Mouse (Mus musculus): ENCODE measurements around the gene Slc6a19. TPM values are rescaled to one million over a fixed set of nuclear protein-coding genes. Genes with fewer than 3 reads are reported as not detected.
"Not testable (repeated sequence)": the region's sequence is repeated elsewhere in the genome, so short reads cannot be mapped to it uniquely, and the experiment has no call there.

Slc6a19 gene
- 0.44 and 0.87 TPM in 2 replicates for polyA plus RNA-seq (2015; fragmentation: Nextera tagmentation; extraction: Ambion mirVana)

DNA sequence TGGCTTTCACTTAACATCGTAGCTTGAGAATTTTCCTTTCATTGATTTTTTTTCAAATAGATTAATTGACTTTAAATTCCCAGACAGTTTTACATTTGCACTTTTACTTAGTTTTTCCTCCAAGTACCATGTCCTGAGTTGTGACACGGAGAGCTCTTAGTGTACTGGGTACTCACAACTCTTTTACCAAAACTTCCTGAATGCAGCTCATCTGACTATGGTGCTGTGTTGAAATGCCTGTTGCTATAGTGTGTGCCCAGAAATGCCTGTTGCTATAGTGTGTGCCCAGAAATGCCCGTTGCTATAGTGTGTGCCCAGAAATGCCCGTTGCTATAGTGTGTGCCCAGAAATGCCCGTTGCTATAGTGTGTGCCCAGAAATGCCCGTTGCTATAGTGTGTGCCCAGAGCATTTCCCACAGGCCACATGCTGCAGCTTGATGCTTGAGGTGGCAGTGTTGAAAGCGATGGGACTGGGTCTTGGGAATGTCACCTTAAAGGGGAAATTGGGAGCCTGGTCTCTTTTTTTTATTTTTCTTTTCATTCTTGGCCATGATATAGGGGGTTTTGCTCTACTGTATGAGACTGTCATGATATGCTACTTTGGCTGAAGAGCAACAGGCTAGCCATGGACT is at the start of gene Slc6a19:
Gene Slc6a19 (minus strand): TSS at position 172 of the 632 bp plus-strand sequence.
- Histone ChIP-seq H3K9ac (no peak within 1 kb of the TSS), H3K9me3 (replicated peaks) (no peaks in the 10 kb centered on the region), H3K4me3 (replicated peaks) (no peak within 1 kb of the TSS), H3K4me2 (no peak within 1 kb of the TSS), H3K27me3 (no peaks in the 10 kb centered on the region), H3K4me1 (replicated peaks) (no peaks in the 10 kb centered on the region), H3K27ac (no peak within 1 kb of the TSS), H3K36me3 (no peaks in the 10 kb centered on the region)
- DNase-seq: no peak
- ATAC-seq (ENCODE audit: low read depth): no peak
- 61% methylated on average over 7 of the region's 7 CpGs for WGBS (ENCODE audit: insufficient replicate concordance)

DNA sequence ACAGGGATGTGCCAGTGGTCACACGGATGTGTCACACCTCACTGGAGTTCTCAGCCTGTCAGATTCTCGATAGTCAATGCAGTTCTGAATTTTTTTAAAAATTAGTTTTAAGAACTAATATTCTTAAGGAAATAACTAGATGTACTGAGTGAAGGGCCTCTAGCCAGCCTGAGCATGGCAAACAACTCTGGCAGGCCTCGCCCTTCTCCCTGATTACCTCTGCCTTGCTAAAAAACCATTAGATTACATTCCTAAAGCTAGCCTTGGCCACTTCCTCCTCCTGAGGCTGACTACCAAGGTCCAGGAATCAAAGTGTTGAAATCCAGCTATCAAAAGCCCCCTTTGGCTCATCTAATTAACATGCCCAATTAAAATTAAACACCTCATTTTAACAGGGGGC is 46.6 kb upstream of the Slc6a19 start:
- DNase-seq (no peak), ATAC-seq (ENCODE audit: low read depth) (no peak)
- Histone ChIP-seq H3K9ac (no peak overlapping the region), H3K4me1 (replicated peaks) (no peaks in the 10 kb centered on the region; the same call in 1 of the 2 replicates), H3K4me2 (no peak overlapping the region), H3K27ac (no peak overlapping the region), H3K9me3 (replicated peaks) (no peaks in the 10 kb centered on the region), H3K36me3 (no peaks in the 10 kb centered on the region), H3K27me3 (peaks cover 12% of the 10 kb centered on the region; the same call in 1 of the 2 replicates), H3K4me3 (replicated peaks) (no peak overlapping the region)
- WGBS (ENCODE audit: insufficient replicate concordance): 59% methylated on average over 3 of the region's 3 CpGs

DNA sequence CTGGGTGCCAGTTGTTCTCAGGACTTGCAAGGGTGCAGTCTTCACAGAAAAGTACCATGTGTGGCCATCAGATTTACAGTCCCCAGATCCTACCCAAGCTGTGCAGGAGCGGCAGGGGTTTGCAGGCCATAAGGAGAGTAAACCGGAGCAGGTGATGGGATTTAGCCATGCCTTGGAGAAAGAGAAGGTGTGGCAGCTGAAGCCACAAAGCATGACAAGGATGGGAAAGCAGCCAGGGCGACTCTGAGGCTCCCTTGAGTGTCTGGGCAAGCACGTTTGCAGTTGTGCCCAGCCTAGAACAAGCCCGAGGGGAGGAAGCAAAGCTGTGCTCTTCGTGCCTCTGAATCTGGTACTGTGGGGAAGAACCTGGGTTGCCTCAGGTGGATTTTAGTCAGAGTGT is 45.8 kb upstream of the Slc6a19 start:
- H3K4me2 ChIP-seq: no peak overlapping the region
- no peak overlapping the region for H3K9ac ChIP-seq
- no peaks in the 10 kb centered on the region for H3K36me3 ChIP-seq
- H3K27me3 ChIP-seq: peaks cover 12% of the 10 kb centered on the region; the same call in 1 of the 2 replicates
- no peak overlapping the region for H3K4me3 ChIP-seq (replicated peaks)
- 56% methylated on average over 6 of the region's 6 CpGs for WGBS (ENCODE audit: insufficient replicate concordance)
- no peak overlapping the region for H3K27ac ChIP-seq
- ATAC-seq (ENCODE audit: low read depth) (no peak), DNase-seq (no peak)
- no peaks in the 10 kb centered on the region for H3K9me3 ChIP-seq (replicated peaks)
- no peaks in the 10 kb centered on the region for H3K4me1 ChIP-seq (replicated peaks)

DNA sequence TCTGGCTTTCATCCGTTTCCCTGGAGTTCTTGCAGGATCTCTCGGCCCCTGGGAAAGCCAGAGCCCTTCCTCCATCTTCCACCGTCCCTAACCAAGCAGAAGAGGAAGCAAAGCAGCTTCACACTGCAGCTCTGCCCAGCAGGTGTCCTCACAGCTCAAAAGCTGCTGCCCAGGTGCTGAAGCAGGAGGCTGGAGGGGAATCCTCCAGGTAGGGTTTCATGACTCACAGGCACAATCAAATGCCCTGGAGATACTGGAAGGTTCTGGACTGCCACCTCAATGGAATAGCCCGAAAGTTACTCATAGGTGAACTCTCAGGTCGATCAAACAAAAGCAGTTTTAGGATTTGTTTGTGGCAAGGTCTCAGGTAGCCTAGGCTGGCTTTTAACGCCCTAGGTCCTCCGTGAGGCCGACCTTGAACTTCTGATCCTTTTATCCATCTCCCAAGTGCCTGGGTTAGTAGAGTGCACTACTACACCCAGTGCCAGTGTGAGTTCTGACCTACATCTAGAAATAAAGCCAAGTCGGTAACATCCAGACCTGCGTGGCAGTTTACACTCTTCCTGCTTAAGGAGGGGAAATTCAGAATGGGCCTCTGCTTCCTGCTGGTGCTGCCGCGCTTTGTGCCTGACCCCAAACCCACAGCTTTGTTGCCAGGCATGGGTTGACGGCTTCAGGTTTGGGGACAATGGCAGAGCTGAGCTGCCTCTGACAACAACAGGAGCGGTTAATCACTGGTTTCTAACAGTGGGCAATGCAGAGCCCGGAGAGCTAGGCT is 44.2 kb upstream of the Slc6a19 start:
- 20% methylated on average over 15 of the region's 15 CpGs for WGBS (ENCODE audit: insufficient replicate concordance)
- no peaks in the 10 kb centered on the region for H3K4me1 ChIP-seq (replicated peaks)
- H3K9me3 ChIP-seq (replicated peaks): no peaks in the 10 kb centered on the region
- no peaks in the 10 kb centered on the region for H3K36me3 ChIP-seq
- no peak overlapping the region for H3K9ac ChIP-seq
- H3K4me3 ChIP-seq (replicated peaks): no peak overlapping the region
- ATAC-seq (ENCODE audit: low read depth): no peak
- no peak for DNase-seq
- no peak overlapping the region for H3K4me2 ChIP-seq
- peaks cover 12% of the 10 kb centered on the region; the same call in 1 of the 2 replicates for H3K27me3 ChIP-seq
- no peak overlapping the region for H3K27ac ChIP-seq

DNA sequence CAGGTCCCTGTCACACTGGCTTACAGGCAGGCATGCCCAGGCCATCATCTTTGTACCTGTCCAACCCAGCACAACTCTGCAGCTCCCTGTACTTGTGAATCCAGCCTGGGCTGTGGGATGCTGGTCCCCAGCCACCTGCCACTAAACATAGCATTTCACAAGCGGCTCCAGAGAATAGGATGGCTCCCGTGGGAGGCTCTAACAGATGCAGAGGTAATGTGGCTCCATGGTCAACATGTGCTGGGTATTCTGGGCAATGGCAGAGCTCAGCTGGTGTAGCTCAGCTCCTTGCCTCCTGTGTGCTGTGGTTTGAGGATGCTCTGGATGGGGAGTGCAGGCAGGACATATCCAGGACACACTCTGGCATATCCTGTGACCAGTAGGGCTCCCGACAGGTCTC is 39.0 kb upstream of the Slc6a19 start:
- no peaks in the 10 kb centered on the region for H3K27me3 ChIP-seq
- ATAC-seq (ENCODE audit: low read depth) (no peak), DNase-seq (no peak)
- WGBS (ENCODE audit: insufficient replicate concordance): 47% methylated on average over 3 of the region's 3 CpGs
- no peaks in the 10 kb centered on the region for H3K4me1 ChIP-seq (replicated peaks)
- no peak overlapping the region for H3K27ac ChIP-seq
- no peak overlapping the region for H3K4me2 ChIP-seq
- no peak overlapping the region for H3K4me3 ChIP-seq (replicated peaks)
- no peaks in the 10 kb centered on the region for H3K36me3 ChIP-seq
- no peak overlapping the region for H3K9ac ChIP-seq
- no peaks in the 10 kb centered on the region for H3K9me3 ChIP-seq (replicated peaks)

DNA sequence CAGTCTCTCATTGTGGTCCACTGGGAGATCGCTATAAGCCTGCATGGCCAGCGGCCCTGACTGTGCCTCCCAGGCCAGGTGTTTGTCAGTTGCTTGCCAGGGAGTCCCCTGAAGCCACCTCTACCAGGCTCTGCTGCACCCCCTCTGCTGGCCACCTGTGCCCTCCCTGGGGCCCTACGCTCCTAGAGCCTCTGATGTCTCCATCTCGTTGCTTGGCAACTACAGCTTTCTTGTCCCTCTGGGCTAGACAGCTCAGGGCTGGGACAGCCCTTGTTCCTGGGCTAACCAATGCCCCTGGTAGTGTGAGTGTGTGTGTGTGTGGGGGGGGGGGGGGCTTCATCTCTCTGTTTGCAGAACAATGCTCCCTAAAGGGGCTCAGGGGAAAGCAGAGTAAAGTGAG is 38.3 kb upstream of the Slc6a19 start:
- Histone ChIP-seq H3K9me3 (replicated peaks) (no peaks in the 10 kb centered on the region), H3K4me1 (replicated peaks) (no peaks in the 10 kb centered on the region), H3K27me3 (no peaks in the 10 kb centered on the region), H3K9ac (no peak overlapping the region), H3K4me2 (no peak overlapping the region), H3K4me3 (replicated peaks) (no peak overlapping the region), H3K36me3 (no peaks in the 10 kb centered on the region), H3K27ac (no peak overlapping the region)
- DNase-seq (no peak), ATAC-seq (ENCODE audit: low read depth) (no peak)
- 53% methylated on average over 4 of the region's 4 CpGs for WGBS (ENCODE audit: insufficient replicate concordance)

DNA sequence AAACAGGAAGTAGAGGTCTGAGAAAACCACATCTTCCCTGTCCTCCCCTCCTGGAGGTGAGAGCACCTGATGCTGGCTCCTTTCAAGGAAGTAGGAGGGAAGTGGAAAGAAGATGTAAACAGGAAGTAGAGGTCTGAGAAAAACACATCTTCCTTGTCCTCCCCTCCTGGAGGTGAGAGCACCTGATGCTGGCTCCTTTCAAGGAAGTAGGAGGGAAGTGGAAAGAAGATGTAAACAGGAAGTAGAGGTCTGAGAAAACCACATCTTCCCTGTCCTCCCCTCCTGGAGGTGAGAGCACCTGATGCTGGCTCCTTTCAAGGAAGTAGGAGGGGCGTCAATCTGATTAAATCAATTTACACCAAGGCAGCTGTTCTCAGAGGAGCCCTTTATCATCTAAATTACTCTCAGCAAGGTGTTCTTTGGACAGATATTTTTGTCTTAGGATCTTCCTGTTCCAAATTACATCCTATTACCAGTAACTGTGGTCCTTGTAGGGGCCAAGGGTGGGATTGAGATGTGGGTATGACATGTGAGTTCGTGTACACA is 35.8 kb upstream of the Slc6a19 start:
- ATAC-seq (ENCODE audit: low read depth); DNase-seq: not testable (repeated sequence)

DNA sequence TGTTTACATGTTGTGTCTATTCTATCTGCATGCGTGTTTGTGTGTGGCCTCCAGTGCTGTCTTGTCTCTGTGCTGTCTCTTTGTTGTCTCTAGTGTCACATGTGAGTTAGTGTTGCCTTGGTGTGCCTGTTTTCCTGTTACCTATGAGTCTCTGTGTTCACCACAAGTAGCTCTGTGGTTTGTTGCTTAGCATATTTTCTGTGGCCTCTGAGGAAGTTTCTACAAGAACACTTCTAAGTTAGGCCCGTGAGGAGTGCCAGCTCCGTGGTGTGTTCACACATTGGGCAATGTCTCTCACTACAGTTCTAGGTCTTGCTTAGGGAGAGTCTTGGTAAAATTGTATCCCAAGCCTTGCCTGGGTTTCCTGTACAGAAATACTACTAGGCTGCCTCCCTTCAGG is 32.3 kb upstream of the Slc6a19 start:
- no peaks in the 10 kb centered on the region for H3K9me3 ChIP-seq (replicated peaks)
- H3K9ac ChIP-seq: no peak overlapping the region
- no peak overlapping the region for H3K4me3 ChIP-seq (replicated peaks)
- no peak overlapping the region for H3K27ac ChIP-seq
- no peaks in the 10 kb centered on the region for H3K36me3 ChIP-seq
- ATAC-seq (ENCODE audit: low read depth) (no peak), DNase-seq (no peak)
- no peak overlapping the region for H3K4me2 ChIP-seq
- WGBS (ENCODE audit: insufficient replicate concordance): 27% methylated on average over 3 of the region's 3 CpGs
- H3K27me3 ChIP-seq: peaks cover 34% of the 10 kb centered on the region
- H3K4me1 ChIP-seq (replicated peaks): peaks cover 3% of the 10 kb centered on the region; the same call in 1 of the 2 replicates

More for the DNA sequence above, 35.8 kb upstream of the Slc6a19 start:
- not testable (repeated sequence) for H3K4me3 ChIP-seq (replicated peaks); H3K36me3 ChIP-seq; H3K4me1 ChIP-seq (replicated peaks); H3K4me2 ChIP-seq; H3K27me3 ChIP-seq; H3K27ac ChIP-seq; H3K9me3 ChIP-seq (replicated peaks); H3K9ac ChIP-seq
- WGBS (ENCODE audit: insufficient replicate concordance): 38% methylated on average over 2 of the region's 2 CpGs

DNA sequence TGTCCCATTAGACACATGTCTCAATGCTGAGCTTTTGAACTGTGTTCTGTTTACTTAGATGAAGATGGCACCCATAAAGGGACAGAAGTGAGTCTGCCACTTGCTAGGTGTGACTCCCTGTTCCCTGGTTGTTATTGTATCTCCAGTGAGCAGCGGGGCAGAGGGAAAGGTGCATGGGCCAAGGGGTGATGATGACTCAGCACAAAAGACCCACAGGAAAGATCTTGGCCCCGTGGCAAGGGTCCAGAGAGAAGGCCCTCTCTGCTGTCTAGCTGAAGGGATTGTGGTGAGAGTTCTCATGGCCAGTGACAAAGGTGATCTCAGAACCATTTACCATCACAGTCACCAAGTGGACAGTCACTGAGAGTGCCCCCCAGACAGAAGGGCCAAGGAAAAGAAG is 31.3 kb upstream of the Slc6a19 start:
- no peak overlapping the region for H3K4me3 ChIP-seq (replicated peaks)
- no peak overlapping the region for H3K4me2 ChIP-seq
- H3K27me3 ChIP-seq: peaks cover 42% of the 10 kb centered on the region
- WGBS (ENCODE audit: insufficient replicate concordance): 36% methylated on average over 2 of the region's 2 CpGs
- no peaks in the 10 kb centered on the region for H3K36me3 ChIP-seq
- no peak for DNase-seq
- H3K27ac ChIP-seq: no peak overlapping the region
- H3K9ac ChIP-seq: no peak overlapping the region
- no peak for ATAC-seq (ENCODE audit: low read depth)
- H3K4me1 ChIP-seq (replicated peaks): peaks cover 3% of the 10 kb centered on the region; the same call in 1 of the 2 replicates
- H3K9me3 ChIP-seq (replicated peaks): no peaks in the 10 kb centered on the region

DNA sequence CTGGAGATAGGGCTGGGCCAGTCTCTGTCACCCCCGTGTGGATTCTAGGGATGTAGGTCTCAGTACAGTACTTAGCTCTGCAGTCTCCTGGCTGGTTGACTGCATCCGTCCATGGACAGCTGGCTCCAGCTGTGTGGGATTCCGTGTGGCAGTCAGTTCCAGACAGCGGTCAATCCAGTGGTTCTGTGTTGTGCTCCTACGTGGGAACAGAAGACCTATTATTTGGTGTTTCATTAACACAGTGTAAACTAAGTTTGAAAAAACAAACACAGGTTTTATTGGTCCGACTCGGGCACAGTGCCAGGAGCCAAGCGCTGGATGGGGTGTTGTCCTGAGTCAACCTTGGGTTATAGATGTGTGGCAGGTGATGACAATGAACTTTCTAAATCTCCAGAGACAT is 30.6 kb upstream of the Slc6a19 start:
- peak; percentile 31; the same call in 1 of the 2 replicates for ATAC-seq (ENCODE audit: low read depth)
- H3K9ac ChIP-seq: no peak overlapping the region
- no peak overlapping the region for H3K27ac ChIP-seq
- peaks cover 3% of the 10 kb centered on the region; the same call in 1 of the 2 replicates for H3K4me1 ChIP-seq (replicated peaks)
- H3K27me3 ChIP-seq: peaks cover 43% of the 10 kb centered on the region
- no peaks in the 10 kb centered on the region for H3K36me3 ChIP-seq
- no peaks in the 10 kb centered on the region for H3K9me3 ChIP-seq (replicated peaks)
- 62% methylated on average over 8 of the region's 8 CpGs for WGBS (ENCODE audit: insufficient replicate concordance)
- DNase-seq: no peak
- H3K4me2 ChIP-seq: no peak overlapping the region
- H3K4me3 ChIP-seq (replicated peaks): no peak overlapping the region

DNA sequence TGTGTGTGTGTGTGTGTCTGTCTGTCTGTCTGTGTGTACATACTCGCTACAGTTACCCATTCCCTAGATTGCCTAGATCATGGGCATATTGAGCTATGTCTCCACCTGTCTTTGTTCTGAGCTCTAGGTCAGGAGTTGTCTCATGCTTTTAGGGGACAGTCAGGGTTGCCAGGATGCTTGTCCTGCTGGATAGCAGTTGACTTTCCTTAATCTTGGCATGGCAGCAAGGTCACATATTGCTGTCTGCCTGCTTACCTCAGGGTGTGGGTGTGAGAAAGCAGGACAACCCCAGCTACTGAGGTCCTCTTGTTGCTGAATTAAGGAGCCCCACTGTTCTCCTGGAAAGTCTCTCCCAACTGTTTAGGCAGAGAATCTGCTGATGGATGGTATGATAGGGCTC is 29.7 kb upstream of the Slc6a19 start:
- no peak overlapping the region for H3K4me3 ChIP-seq (replicated peaks)
- H3K9ac ChIP-seq: no peak overlapping the region
- H3K27me3 ChIP-seq: peaks cover 43% of the 10 kb centered on the region
- WGBS (ENCODE audit: insufficient replicate concordance): 47% methylated on average over 1 of the region's 1 CpGs
- H3K36me3 ChIP-seq: no peaks in the 10 kb centered on the region
- DNase-seq (no peak), ATAC-seq (ENCODE audit: low read depth) (no peak)
- H3K4me1 ChIP-seq (replicated peaks): peaks cover 3% of the 10 kb centered on the region; the same call in 1 of the 2 replicates
- no peak overlapping the region for H3K27ac ChIP-seq
- H3K4me2 ChIP-seq: no peak overlapping the region
- H3K9me3 ChIP-seq (replicated peaks): no peaks in the 10 kb centered on the region

Measured in liver, embryonic 13.5 days (tissue).